Mouse (Mus musculus): ENCODE results near the gene Marc2.

Gene Marc2

DNA sequence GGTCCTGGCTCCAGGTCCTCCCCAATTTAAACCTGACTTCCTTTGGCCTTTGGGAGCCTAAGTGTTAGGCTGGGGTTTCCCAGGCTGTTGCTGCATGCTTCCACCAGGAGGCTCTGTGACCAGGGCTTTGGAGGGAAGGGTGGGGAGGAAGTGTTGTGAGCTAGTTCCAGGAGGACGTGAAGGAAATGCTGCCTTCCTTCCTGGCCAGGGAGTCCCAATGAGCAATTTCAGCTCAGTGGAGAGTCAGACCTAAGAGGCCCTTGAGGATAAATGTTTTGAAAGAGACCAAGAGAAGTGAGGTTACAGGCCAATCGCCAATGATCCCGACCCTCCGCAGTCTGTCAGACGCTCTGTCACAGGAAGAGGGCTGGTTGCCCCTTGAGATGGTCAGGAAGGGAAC, 7.1 kb upstream of the Marc2 start:
- peak; percentile 48 for DNase-seq

GRCm38 (mm10) chr1:184851741-184852618, 5.7 kb upstream of the Marc2 start:
- peak; percentile 67 for DNase-seq

DNA sequence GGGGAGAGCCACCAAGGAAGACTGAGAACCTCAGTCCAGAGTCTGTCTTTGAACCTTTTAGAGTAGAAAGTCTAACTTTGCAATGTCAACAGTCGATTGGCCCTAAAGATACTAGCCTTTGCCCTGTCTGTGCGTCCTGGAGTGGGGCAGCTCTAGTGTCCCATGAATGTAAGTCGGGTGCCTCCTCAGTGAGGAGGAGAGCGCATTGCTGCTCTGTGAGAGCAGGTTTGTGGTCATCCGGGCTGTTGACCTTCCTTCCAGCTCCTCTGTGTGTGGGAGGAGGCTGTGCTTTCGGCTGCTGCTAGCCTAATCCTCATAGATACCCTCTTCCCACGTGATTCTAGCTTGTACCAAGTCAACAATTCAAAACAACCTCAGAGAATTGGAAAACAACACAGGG, 4.9 kb upstream of the Marc2 start:
- DNase-seq: no peak

DNA sequence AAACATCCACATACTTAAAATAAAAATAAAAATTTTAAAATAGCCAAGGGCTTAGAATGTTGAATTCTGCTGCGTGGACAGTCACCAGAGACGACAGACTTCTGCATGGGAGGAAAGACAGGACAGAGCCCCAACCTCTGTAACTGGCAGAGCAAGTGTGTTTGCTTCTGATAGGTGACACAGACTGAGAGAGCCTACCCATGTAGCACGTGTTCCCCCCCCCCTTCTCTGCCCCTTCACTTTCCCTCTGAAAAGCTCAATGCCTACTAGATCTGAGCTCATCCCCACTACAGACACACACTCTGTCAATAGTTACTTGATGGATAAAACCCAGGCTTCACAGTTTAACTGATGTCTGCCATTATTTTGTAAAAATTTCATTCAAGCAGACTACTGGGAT, 722 bp upstream of the Marc2 start:
- no peak for DNase-seq

DNA sequence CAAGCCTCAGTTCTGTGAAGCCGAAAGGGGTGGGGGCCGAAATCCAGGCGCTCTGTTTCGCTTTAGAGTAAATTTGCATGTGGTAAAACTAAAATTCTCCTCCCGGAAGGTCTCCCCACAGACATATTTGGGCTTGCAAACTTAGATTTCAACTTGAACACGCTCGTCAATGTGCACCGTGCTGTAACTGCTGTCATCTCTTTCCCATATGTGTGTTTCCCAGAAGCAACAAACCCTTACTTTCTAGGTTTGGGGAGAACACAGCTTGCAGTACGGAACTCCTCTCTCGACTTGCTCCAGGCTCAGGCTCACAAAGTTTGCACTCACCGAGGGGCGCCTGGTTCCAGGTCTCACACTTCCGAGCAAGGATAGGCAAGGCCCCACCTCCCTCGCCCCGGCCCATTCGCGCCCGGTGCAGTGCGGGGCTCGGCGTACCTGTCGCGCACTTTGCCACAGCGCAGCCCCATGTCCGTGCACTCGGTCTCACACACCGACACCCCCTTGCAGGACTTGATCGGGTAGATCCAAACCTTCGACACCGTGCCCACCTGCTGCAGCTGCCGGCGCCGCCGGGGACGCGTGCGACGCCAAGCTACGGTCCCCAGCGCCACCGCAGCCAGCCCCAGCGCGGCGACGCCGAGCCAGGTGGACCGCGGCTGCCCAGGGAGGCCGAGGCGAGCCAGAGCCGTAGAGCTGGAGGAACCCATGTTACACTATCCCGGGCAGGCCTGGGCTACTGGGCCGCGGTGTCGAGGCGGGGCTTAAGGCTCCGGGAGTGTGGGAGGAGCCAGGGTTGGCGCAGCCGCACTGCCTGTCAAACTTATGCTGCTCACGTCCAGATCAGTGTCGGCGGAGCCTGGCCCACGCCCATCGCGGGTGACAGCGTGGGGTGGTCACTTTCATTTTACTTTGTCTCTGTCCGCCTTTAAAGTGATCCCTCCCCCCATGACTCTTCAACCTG, 860 bp downstream of the Marc2 start:
- peak; percentile 88 for DNase-seq

DNA sequence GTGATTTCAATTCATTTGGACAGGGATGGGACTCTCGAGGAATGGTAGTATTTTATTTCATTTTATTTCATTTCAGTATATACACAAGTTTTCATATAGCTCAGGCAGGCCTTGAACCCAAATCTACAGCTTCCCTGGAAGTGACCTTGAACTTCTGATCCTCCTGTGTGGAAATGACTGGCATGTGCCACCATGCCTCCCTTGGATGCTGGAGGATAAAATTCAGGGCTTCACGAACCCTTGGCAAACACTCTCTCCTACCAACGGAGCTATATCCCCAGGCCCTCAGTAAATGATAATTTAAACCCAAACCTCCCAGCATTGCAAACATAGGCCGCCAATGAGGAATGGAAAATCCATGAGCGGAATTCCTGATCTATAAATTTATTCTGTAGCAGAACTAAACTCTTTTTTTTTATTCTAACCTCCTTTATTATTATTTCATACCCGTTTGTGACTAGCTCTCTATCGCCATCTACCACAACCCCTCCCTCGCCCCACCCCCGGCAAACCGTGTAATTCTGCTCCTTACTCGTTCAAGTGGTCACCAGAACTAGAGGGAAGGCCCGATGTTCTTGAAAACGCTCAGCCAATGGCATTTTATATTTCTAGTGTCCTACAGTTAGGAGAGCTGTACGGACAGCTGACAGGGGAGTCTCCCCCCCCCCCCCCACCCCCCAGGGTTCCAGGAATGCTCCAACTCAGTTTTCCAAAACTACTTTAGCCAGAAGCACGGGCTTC, 1.8 kb downstream of the Marc2 start:
- no peak for DNase-seq

DNA sequence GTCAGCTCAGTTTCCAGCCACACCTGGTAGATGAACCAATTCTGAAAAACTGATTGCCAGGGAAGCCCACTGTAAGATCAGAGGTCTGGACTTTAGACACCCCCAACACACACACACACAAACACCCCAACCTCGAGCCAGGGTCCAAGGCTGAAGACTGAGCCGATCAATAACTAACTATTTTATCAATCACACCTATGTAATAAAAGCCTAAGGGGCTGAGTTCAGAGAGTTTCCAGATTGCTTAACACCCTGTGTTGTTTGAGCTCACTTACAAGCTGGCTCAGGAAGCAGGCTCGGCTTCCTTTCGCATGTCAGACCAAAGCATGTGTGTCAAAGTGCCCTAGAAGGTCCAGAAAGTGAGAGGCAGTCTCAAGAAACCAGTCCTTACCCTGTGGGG, 8.6 kb downstream of the Marc2 start:
- no peak for DNase-seq

GRCm38 (mm10) chr1:184836350-184836749, 9.9 kb downstream of the Marc2 start:
- DNase-seq: no peak

DNA sequence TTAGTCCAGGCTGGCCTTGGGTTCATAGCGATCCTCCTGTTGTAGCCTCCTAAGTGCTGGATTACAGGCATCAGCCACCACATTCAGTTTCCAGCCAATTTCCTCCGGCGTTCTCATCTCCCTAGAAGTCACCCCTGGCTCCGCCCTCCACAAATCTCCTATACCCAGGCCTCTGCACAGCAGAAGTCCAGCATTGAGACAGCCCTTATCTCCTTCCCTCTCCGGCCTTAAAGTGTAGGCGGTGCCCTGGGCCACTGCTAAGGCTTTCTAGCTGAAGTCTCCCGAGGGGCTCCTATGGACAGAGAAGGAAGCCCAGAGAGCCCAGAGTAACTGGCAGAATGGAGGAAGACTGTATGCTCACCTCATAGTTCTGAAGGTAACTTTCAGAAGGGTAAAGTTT, 12.8 kb downstream of the Marc2 start:
- no peak for DNase-seq

DNA sequence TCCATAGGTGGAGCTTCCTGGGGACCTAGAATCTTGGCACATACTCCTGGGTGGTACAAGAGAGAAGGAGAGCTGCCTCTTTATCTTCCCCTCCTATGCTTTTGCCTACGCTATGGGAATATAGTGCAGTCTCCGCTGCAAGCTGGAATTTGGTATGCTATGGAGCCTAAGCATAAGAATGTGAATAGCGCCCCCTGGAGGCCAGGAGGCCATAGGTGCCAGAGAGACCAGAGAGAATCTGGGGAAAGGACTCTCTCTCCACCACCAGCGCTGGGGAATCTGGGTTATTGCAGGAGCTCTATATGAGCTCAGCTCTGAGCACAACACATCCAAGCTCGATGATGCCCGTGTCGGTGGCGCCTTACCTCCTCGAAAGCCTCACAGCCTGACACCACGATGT, 14.0 kb downstream of the Marc2 start:
- DNase-seq: no peak

DNA sequence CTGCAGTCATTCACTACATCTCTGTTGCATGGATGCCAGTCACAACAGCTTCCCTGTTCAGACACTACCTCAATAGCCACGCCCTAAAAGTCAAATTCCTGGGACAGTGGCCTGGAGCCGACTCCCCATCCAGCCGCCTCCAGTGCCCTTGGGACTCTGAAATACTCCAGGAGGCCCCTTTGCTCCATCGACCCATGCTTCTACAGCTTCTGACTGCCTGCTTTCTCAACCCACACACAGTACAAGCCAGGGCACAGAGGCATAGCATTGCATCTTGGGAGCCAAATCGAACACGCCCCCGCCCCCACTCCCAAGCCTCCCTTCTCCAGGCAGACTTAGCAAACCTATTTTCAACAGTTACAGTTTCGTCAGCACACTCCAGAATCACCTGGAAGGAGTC, 16.4 kb downstream of the Marc2 start:
- DNase-seq: no peak

- no peak for DNase-seq
Observed at GRCm38 (mm10) chr1:184827175-184827701, 19.0 kb downstream of the Marc2 start.

DNA sequence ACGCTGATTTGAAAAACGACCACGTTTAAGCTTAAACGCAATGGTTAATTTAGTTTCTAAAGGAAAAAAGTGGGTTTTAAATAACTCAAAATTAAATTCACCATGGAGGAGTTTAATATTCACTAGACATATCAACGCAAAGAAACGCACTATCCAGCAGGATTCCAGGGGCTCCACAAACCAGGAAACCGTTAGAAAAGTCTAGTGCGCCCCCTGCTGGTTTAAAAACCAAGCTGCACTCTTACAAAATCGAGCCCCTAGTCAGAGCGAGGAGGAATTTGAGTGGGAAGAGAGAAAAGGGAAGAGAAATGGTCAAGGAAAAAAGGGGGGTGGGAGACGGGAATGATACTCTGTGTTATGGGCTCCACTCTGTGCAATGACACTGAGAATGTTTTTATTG, 21.2 kb downstream of the Marc2 start:
- no peak for DNase-seq

DNA sequence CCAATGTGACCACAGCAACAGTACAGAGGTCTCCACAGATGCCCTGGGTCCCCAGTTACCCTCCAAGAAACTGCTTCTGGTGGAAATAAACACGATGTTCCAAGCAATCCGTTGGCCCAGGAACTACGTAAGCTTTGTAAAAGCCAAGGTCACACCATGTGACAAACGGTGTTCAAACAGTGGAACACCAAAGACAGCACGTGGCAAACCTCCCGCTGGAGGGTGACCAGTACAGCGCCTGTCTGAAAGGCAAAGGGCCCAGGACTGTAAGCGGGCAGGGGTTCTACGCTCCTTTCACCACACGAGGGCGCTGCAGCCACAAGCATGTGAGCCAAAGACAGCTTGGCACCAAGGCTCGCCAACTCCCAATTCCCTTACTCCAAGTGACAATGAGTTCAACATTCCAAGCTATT, 21.8 kb downstream of the Marc2 start:
- peak; percentile 77 for DNase-seq

DNA sequence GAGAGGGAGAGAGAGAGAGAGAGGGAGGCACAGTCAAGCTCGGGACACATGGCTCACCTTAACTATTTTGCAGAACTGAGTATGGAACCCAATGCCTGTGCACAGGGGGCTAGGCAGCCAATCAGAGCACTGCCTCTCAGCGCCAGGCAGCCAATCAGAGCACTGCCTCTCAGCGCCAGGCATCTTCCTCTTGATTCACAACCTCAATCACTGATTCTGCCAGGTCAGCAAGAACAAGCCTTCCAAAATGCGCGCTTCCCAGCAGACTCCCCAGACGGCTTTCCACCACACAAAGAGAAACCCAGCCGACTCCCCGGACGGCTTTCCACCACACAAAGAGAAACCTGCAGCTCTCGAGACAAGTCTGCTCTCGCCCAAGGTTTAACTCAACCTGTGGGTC, 23.6 kb downstream of the Marc2 start:
- peak; percentile 29 for DNase-seq

GRCm38 (mm10) chr1:184817768-184818167, 28.5 kb downstream of the Marc2 start:
- no peak for DNase-seq

- DNase-seq: no peak
Observed at GRCm38 (mm10) chr1:184811716-184812250, 34.5 kb downstream of the Marc2 start.

- DNase-seq: no peak
Observed at GRCm38 (mm10) chr1:184810780-184811575, 35.3 kb downstream of the Marc2 start, which contains the start of gene Marc1. Gene Marc1 (minus strand): TSS chr1:184811313.

DNA sequence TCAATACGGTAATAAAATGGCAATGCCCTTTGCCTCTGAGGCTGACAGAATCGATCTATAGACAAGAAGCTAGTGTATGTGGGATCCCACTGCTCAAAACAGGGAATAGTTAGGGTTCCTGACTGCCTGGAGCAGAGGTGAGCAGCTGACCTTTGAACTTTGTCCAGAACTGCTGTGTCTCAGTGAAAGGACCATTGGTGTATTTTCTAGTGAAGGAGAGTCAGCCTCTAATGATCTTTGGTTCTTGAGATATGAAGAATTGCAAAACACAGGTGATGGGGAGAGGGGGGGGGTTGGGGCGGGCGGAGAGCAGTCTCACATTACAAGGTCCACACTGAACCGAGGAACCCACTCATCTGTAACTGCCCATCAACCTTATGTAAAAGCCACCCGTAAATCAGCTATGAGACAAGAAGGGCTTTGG, 36.7 kb downstream of the Marc2 start:
- DNase-seq: no peak

DNA sequence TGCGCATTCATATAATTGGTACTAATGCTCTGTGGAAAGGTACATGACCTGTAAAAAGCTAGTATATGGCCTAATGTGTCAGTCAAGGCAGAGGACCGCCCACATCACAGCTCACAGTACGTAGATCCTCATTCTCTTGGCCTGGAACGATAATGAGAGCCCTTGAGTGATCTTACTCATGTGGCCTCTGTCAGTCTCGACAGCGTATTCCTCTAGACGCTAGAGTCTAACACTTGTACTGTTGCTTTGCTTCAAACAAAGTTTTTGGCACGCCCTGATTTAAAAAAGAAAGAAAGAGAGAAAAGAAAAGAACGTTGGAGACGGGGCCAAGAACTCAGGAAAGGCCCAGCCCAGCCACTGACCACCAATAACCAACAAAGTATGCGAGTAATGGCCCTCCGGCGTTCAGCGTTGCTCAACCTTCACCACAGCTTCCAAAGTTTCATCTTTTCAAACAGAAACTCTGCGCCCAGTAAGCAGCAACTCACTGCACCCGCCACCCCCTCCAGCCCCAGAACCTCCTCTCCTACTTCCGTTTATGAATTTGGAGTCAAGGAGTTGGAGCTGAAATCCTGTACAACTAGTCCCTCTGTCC, 37.7 kb downstream of the Marc2 start:
- DNase-seq: no peak

Measured in right cerebral cortex, postnatal 25 days (tissue).